Mouse (Mus musculus) lung, postnatal 0 days (tissue): ENCODE data around the gene Crtc3. TPM values are rescaled to one million over a fixed set of nuclear protein-coding genes. Genes with fewer than 3 reads are reported as not detected.

Experiments
- ATAC-seq: fragments of 200-750 bp; cut with Nextera tagmentation; 2 replicates; pipeline ENCODE4 v1.8.0; 2017; ENCODE audit warnings: moderate library complexity
- DNase-seq: peaks from one replicate; pipeline ENCODE4 v3.0.0-alpha.2; 2016; ENCODE audit warnings: low spot score
- H3K27ac ChIP-seq: fragments of 300-500 bp; sonication (generic); 2 replicates; pipeline ENCODE4 v1.5.1; 2014; ENCODE audit warnings: antibody characterized with exemption, mild to moderate bottlenecking, low read length, mixed read lengths
- H3K27me3 ChIP-seq: fragments of 300-500 bp; sonication (generic); replicated peaks from 2 replicates; pipeline ENCODE4 v1.6.1; 2014; ENCODE audit warnings: low read length, mixed read lengths; ENCODE audit not compliant: insufficient read depth
- H3K36me3 ChIP-seq: fragments of 300-500 bp; sonication (generic); 2 replicates; pipeline ENCODE4 v1.6.1; 2014; ENCODE audit warnings: low read length, mixed read lengths; ENCODE audit not compliant: insufficient read depth
- H3K4me1 ChIP-seq: fragments of 300-500 bp; sonication (generic); 2 replicates; pipeline ENCODE4 v1.6.1; 2014; ENCODE audit warnings: antibody characterized with exemption, low read depth, low read length, mixed read lengths; ENCODE audit not compliant: insufficient read depth
- H3K4me2 ChIP-seq: fragments of 300-500 bp; sonication (generic); replicated peaks from 2 replicates; pipeline ENCODE4 v1.6.1; 2014; ENCODE audit warnings: low read depth, mild to moderate bottlenecking, low read length, moderate library complexity, mixed read lengths
- H3K4me3 ChIP-seq: fragments of 300-500 bp; sonication (generic); 2 replicates; pipeline ENCODE4 v1.5.1; 2014; ENCODE audit warnings: low read depth, low read length
- H3K9ac ChIP-seq: fragments of 300-500 bp; sonication (generic); replicated peaks from 2 replicates; pipeline ENCODE4 v1.6.1; 2014; ENCODE audit warnings: low read depth, mild to moderate bottlenecking
- H3K9me3 ChIP-seq: fragments of 300-500 bp; sonication (generic); 2 replicates; pipeline ENCODE4 v1.6.1; 2016; ENCODE audit warnings: low read length, mixed read lengths
- CTCF ChIP-seq: IDR thresholded peaks from 2 replicates; pipeline ENCODE4 v1.5.1; 2016; ENCODE audit warnings: antibody characterized with exemption, mild to moderate bottlenecking
- EP300 ChIP-seq: IDR thresholded peaks from 2 replicates; pipeline ENCODE4 v1.6.1; 2016; ENCODE audit warnings: antibody characterized with exemption, mild to moderate bottlenecking, control low read depth
- WGBS: fragments of 180-500 bp; shearing (Covaris S2); extraction: QIAGEN DNeasy Blood & Tissue Kit; methylation state at CpG from one replicate; pipeline ENCODE4 v1.1.7; 2014; 5-methylcytosine and 5-hydroxymethylcytosine counted together
- polyA plus RNA-seq: library from polyadenylated mRNA; unstranded; fragments of >200 nt; fragmentation: Nextera tagmentation; extraction: Ambion mirVana; gene quantifications from 2 replicates; pipeline ENCODE4 v1.2.1, GENCODE M21; 2015

Gene Crtc3
- polyA plus RNA-seq, 1 experiment from 2014 or later = 20.1 TPM

GRCm38 (mm10) chr7:80634741-80635140, 53.9 kb downstream of the Crtc3 start:
- Histone ChIP-seq H3K4me3 (no peak overlapping the region), H3K9me3 (no peaks in the 10 kb centered on the region), H3K27me3 (no peaks in the 10 kb centered on the region), H3K27ac (no peak overlapping the region), H3K9ac (no peak overlapping the region), H3K4me1 (peaks cover 20% of the 10 kb centered on the region), H3K4me2 (no peak overlapping the region), H3K36me3 (no peaks in the 10 kb centered on the region)
- TF ChIP-seq EP300 (no peak), CTCF (no peak)
- DNase-seq = no peak
- ATAC-seq = no peak
- WGBS = 59% methylated on average over 9 of the region's 9 CpGs

- TF ChIP-seq EP300 (no peak), CTCF (peak; percentile 36; the same call in 1 of the 2 replicates)
- 98% methylated on average over 2 of the region's 2 CpGs for WGBS
- H3K27ac ChIP-seq = no peak overlapping the region
- no peak overlapping the region for H3K9ac ChIP-seq
- DNase-seq (no peak), ATAC-seq (no peak)
- H3K27me3 ChIP-seq = no peaks in the 10 kb centered on the region
- H3K4me3 ChIP-seq = no peak overlapping the region
- no peaks in the 10 kb centered on the region for H3K36me3 ChIP-seq
- peaks cover 20% of the 10 kb centered on the region for H3K4me1 ChIP-seq
- no peak overlapping the region for H3K4me2 ChIP-seq
- no peaks in the 10 kb centered on the region for H3K9me3 ChIP-seq
Observed at GRCm38 (mm10) chr7:80633635-80634034, 55.0 kb downstream of the Crtc3 start.

- H3K27ac ChIP-seq = no peak overlapping the region
- TF ChIP-seq CTCF (no peak), EP300 (no peak)
- DNase-seq (no peak), ATAC-seq (no peak)
- H3K27me3 ChIP-seq = no peaks in the 10 kb centered on the region
- no peaks in the 10 kb centered on the region for H3K36me3 ChIP-seq
- H3K9me3 ChIP-seq = no peaks in the 10 kb centered on the region
- no peak overlapping the region for H3K4me3 ChIP-seq
- no peak overlapping the region for H3K9ac ChIP-seq
- WGBS = 76% methylated on average over 6 of the region's 6 CpGs
- H3K4me2 ChIP-seq = no peak overlapping the region
- H3K4me1 ChIP-seq = peaks cover 21% of the 10 kb centered on the region
Observed at GRCm38 (mm10) chr7:80631993-80632392, 56.7 kb downstream of the Crtc3 start.

- Histone ChIP-seq H3K27ac (no peak overlapping the region), H3K27me3 (no peaks in the 10 kb centered on the region), H3K36me3 (no peaks in the 10 kb centered on the region), H3K9ac (no peak overlapping the region), H3K9me3 (no peaks in the 10 kb centered on the region), H3K4me1 (peaks cover 16% of the 10 kb centered on the region), H3K4me2 (no peak overlapping the region), H3K4me3 (no peak overlapping the region)
- ATAC-seq (no peak), DNase-seq (no peak)
- WGBS = 66% methylated on average over 3 of the region's 3 CpGs
- no peak for TF ChIP-seq CTCF
- no peak for TF ChIP-seq EP300
Observed at GRCm38 (mm10) chr7:80631405-80631804, 57.3 kb downstream of the Crtc3 start.

- DNase-seq (peak; percentile 80), ATAC-seq (peak; percentile 64)
- Histone ChIP-seq H3K9ac (no peak overlapping the region), H3K27ac (peak overlapping the region; percentile 73), H3K4me2 (peak overlapping the region; percentile 45), H3K36me3 (no peaks in the 10 kb centered on the region), H3K4me1 (peaks cover 7% of the 10 kb centered on the region), H3K4me3 (no peak overlapping the region), H3K9me3 (no peaks in the 10 kb centered on the region), H3K27me3 (no peaks in the 10 kb centered on the region)
- WGBS = 30% methylated on average over 12 of the region's 12 CpGs
- TF ChIP-seq CTCF (no peak), EP300 (no peak; the same call in 1 of the 2 replicates)
Observed at GRCm38 (mm10) chr7:80629369-80629768, 59.3 kb downstream of the Crtc3 start.

- DNase-seq (peak; percentile 95), ATAC-seq (peak; percentile 87)
- Histone ChIP-seq H3K27ac (peak overlapping the region; percentile 73), H3K9me3 (no peaks in the 10 kb centered on the region), H3K36me3 (no peaks in the 10 kb centered on the region), H3K9ac (no peak overlapping the region), H3K4me1 (peaks cover 7% of the 10 kb centered on the region), H3K4me3 (no peak overlapping the region), H3K27me3 (no peaks in the 10 kb centered on the region), H3K4me2 (peak overlapping the region; percentile 45)
- WGBS = 11% methylated on average over 8 of the region's 8 CpGs
- TF ChIP-seq CTCF = no peak
- TF ChIP-seq EP300 = 0 out of 2 replicates have a peak, but pooled peaks have one; percentile 43
Observed at GRCm38 (mm10) chr7:80628708-80629183, 59.9 kb downstream of the Crtc3 start.

GRCm38 (mm10) chr7:80626943-80627342, 61.7 kb downstream of the Crtc3 start:
- H3K9me3 ChIP-seq = no peaks in the 10 kb centered on the region
- no peak for ATAC-seq
- no peak for DNase-seq
- no peak overlapping the region for H3K27ac ChIP-seq
- 77% methylated on average over 5 of the region's 5 CpGs for WGBS
- H3K4me2 ChIP-seq = no peak overlapping the region
- no peak for TF ChIP-seq EP300
- TF ChIP-seq CTCF = no peak
- H3K27me3 ChIP-seq = no peaks in the 10 kb centered on the region
- H3K4me3 ChIP-seq = no peak overlapping the region
- no peaks in the 10 kb centered on the region for H3K36me3 ChIP-seq
- H3K4me1 ChIP-seq = peaks cover 7% of the 10 kb centered on the region
- H3K9ac ChIP-seq = no peak overlapping the region
